Mouse (Mus musculus) embryonic fibroblast, embryonic 13.5 days (primary cell): Measurements from ENCODE around the gene Scarb2.

Source experiments
- CTCF ChIP-seq: IDR thresholded peaks from 2 replicates; pipeline ENCODE4 v1.5.1; 2011; ENCODE audit warnings: mild to moderate bottlenecking, control low read depth, low read length, moderate library complexity, borderline replicate concordance; ENCODE audit not compliant: insufficient read depth
- POLR2A ChIP-seq: IDR thresholded peaks from 2 replicates; pipeline ENCODE4 v1.6.1; 2011; ENCODE audit warnings: low read depth, mild to moderate bottlenecking, control low read depth, low read length, moderate library complexity

- TF ChIP-seq CTCF (no peak), POLR2A (no peak)
Observed at GRCm38 (mm10) chr5:92431611-92432010, 75.0 kb downstream of the Scarb2 start.
